ENCODE assay signal across 8 mouse cellular contexts in genomic region chr12:111238778-111239177, GRCm38 (mm10). TPM values are rescaled to one million over a fixed set of nuclear protein-coding genes. Genes with fewer than 3 reads are reported as not detected.
DNase-seq lines count a peak whose midpoint lies in the region; ATAC-seq and TF ChIP-seq lines count a peak whose summit lies in the region.
"Had no signal": no experiment of that assay in that cellular context is flagged by ENCODE, and none has a peak within 500 bp of the region (broad histone marks: within the 10 kb centered on the region; RNA-seq: fewer than 3 reads in every experiment).

No protein-coding gene starts in this region.

- H3K9me3 ChIP-seq in lung, embryonic 15.5 days = no peaks in the 10 kb centered on the region
- H3K9me3 ChIP-seq in embryonic facial prominence, embryonic 12.5 days = no peaks in the 10 kb centered on the region
- no peaks in the 10 kb centered on the region for H3K9me3 ChIP-seq in stomach, embryonic 15.5 days
- H3K9me3 ChIP-seq: neural tube, embryonic 13.5 days had no signal

- TF ChIP-seq POLR2A in lung, adult 2 months (IDR thresholded peaks at IDR 0.05; ENCODE audit: borderline replicate concordance, extremely low read depth, low read depth, low read length) = no peak
- no peak for TF ChIP-seq POLR2A in kidney, adult 2 months (IDR thresholded peaks at IDR 0.05; ENCODE audit: low read depth, low read length)

- H3K27ac ChIP-seq in lung, embryonic 15.5 days = peak overlapping the region; percentile 70
- peak overlapping the region; percentile 65 for H3K27ac ChIP-seq in embryonic facial prominence, embryonic 12.5 days
- no peak overlapping the region for H3K27ac ChIP-seq in kidney, adult 2 months (ENCODE audit: insufficient read depth, low read depth, low read length)
- H3K27ac ChIP-seq in stomach, embryonic 15.5 days = peak overlapping the region; percentile 42; the same call in 1 of the 2 replicates

- no peak for DNase-seq in lung, adult 2 months
- DNase-seq in kidney, adult 2 months = peak; percentile 60
- DNase-seq in c-Kit-positive CD71-positive TER-119-positive erythroid progenitor cells, embryonic 14.5 days (ENCODE audit: low spot score) = no peak
- DNase-seq in heart, adult 18-20 months = no peak

- no peaks in the 10 kb centered on the region for H3K27me3 ChIP-seq in lung, embryonic 15.5 days
- H3K27me3 ChIP-seq in embryonic facial prominence, embryonic 12.5 days = no peaks in the 10 kb centered on the region
- H3K27me3 ChIP-seq in kidney, adult 2 months (replicated peaks; ENCODE audit: control insufficient read depth, insufficient read depth, low read length) = no peaks in the 10 kb centered on the region
- no peaks in the 10 kb centered on the region for H3K27me3 ChIP-seq in stomach, embryonic 15.5 days (replicated peaks)
- H3K27me3 ChIP-seq: neural tube, embryonic 13.5 days had no signal

- no peak overlapping the region for H3K4me3 ChIP-seq in lung, embryonic 15.5 days
- no peak overlapping the region for H3K4me3 ChIP-seq in lung, adult 2 months (replicated peaks; ENCODE audit: extremely low read depth, low read depth, low read length)
- no peak overlapping the region for H3K4me3 ChIP-seq in embryonic facial prominence, embryonic 12.5 days
- no peak overlapping the region for H3K4me3 ChIP-seq in kidney, adult 2 months (ENCODE audit: insufficient read depth, low read depth, low read length)
- H3K4me3 ChIP-seq in stomach, embryonic 15.5 days (replicated peaks) = no peak overlapping the region
- H3K4me3 ChIP-seq: neural tube, embryonic 13.5 days had no signal

- peaks cover 16% of the 10 kb centered on the region for H3K4me1 ChIP-seq in lung, embryonic 15.5 days
- peaks cover 3% of the 10 kb centered on the region; the same call in 1 of the 2 replicates for H3K4me1 ChIP-seq in lung, adult 2 months (ENCODE audit: control insufficient read depth, insufficient read depth, low read length)
- H3K4me1 ChIP-seq in embryonic facial prominence, embryonic 12.5 days = no peaks in the 10 kb centered on the region
- H3K4me1 ChIP-seq in kidney, adult 2 months (ENCODE audit: control insufficient read depth, insufficient read depth, low read length) = no peaks in the 10 kb centered on the region; the same call in 1 of the 2 replicates
- no peaks in the 10 kb centered on the region for H3K4me1 ChIP-seq in stomach, embryonic 15.5 days

- no peak for TF ChIP-seq CTCF in lung, adult 2 months (IDR thresholded peaks at IDR 0.05; ENCODE audit: insufficient read depth, low read length)
- TF ChIP-seq CTCF in kidney, adult 2 months (conservative IDR thresholded peaks at IDR 0.05; ENCODE audit: insufficient read depth, insufficient read length, low read depth, low read length) = no peak

- WGBS in lung, embryonic 15.5 days = 44% methylated on average over 4 of the region's 4 CpGs
- 44% methylated on average over 4 of the region's 4 CpGs for WGBS in lung, adult 2 months
- WGBS in embryonic facial prominence, embryonic 12.5 days = 39% methylated on average over 4 of the region's 4 CpGs
- WGBS in kidney, adult 2 months = 23% methylated on average over 4 of the region's 4 CpGs
- 45% methylated on average over 4 of the region's 4 CpGs for WGBS in stomach, embryonic 15.5 days

- no peak overlapping the region for H3K4me2 ChIP-seq in lung, embryonic 15.5 days
- no peak overlapping the region for H3K4me2 ChIP-seq in embryonic facial prominence, embryonic 12.5 days (replicated peaks)
- no peak overlapping the region for H3K4me2 ChIP-seq in stomach, embryonic 15.5 days
- H3K4me2 ChIP-seq: neural tube, embryonic 13.5 days had no signal

- peak; percentile 56; the same call in 1 of the 2 replicates for ATAC-seq in lung, embryonic 15.5 days (ENCODE audit: borderline replicate concordance, extremely low read depth, low FRiP score, low TSS enrichment)
- peak; percentile 71; the same call in 1 of the 2 replicates for ATAC-seq in embryonic facial prominence, embryonic 12.5 days (ENCODE audit: insufficient number of reproducible peaks, insufficient read depth, low FRiP score, low TSS enrichment)
- peak; percentile 61; the same call in 1 of the 2 replicates for ATAC-seq in stomach, embryonic 15.5 days (ENCODE audit: insufficient read depth, low FRiP score, low read depth)

- no peaks in the 10 kb centered on the region for H3K36me3 ChIP-seq in lung, embryonic 15.5 days
- H3K36me3 ChIP-seq in embryonic facial prominence, embryonic 12.5 days = peaks cover 29% of the 10 kb centered on the region
- no peaks in the 10 kb centered on the region for H3K36me3 ChIP-seq in kidney, adult 2 months (ENCODE audit: control insufficient read depth, insufficient read depth, low read length)
- peaks cover 6% of the 10 kb centered on the region for H3K36me3 ChIP-seq in stomach, embryonic 15.5 days

- H3K9ac ChIP-seq in lung, embryonic 15.5 days = no peak overlapping the region
- H3K9ac ChIP-seq in embryonic facial prominence, embryonic 12.5 days = no peak overlapping the region
- H3K9ac ChIP-seq in stomach, embryonic 15.5 days = no peak overlapping the region
- H3K9ac ChIP-seq: neural tube, embryonic 13.5 days had no signal

RNA-seq across cellular contexts. Expression of gene Amn, which starts 32.1 kb away (rescaled TPM):
- 0.36 and 0.50 TPM in 2 replicates for polyA plus RNA-seq in lung, embryonic 15.5 days (2015; fragmentation: Nextera tagmentation; extraction: Ambion mirVana)
- polyA plus RNA-seq in lung, adult 2 months (2012; rRNA removed) = 0.43 and 0.66 TPM in 2 replicates
- 0.38 and 0.52 TPM in 2 replicates for polyA plus RNA-seq in embryonic facial prominence, embryonic 12.5 days (2016; fragmentation: Nextera tagmentation; extraction: Ambion mirVana)
- polyA plus RNA-seq in kidney, adult 2 months (2012; rRNA removed) = 194 and 273 TPM in 2 replicates
- 21.1 and 25.3 TPM in 2 replicates for polyA plus RNA-seq in stomach, embryonic 15.5 days (2015; fragmentation: Nextera tagmentation; extraction: Ambion mirVana)
- not detected for total RNA-seq in heart, adult 18-20 months (2021)

RNA-seq across cellular contexts. Expression of gene 4930595D18Rik, which starts 54.5 kb away (rescaled TPM):
- polyA plus RNA-seq in lung, embryonic 15.5 days (2015; fragmentation: Nextera tagmentation; extraction: Ambion mirVana) = not detected in 2 replicates
- polyA plus RNA-seq in lung, adult 2 months (2012; rRNA removed) = not detected in 2 replicates
- not detected in 2 replicates for polyA plus RNA-seq in embryonic facial prominence, embryonic 12.5 days (2016; fragmentation: Nextera tagmentation; extraction: Ambion mirVana)
- polyA plus RNA-seq in kidney, adult 2 months (2012; rRNA removed) = not detected in 2 replicates
- polyA plus RNA-seq in stomach, embryonic 15.5 days (2015; fragmentation: Nextera tagmentation; extraction: Ambion mirVana) = not detected in 2 replicates
- not detected for total RNA-seq in heart, adult 18-20 months (2021)
- polyA plus RNA-seq: neural tube, embryonic 13.5 days had no signal

Comparison
In these comparisons a context has a peak if more than half of its experiments do, and no peak if none do; other contexts are left out.
1. RNA of gene Amn, which starts 32.1 kb away (polyA plus RNA-seq): 194 to 273 TPM in kidney, adult 2 months and 21.1 to 25.3 TPM in stomach, embryonic 15.5 days; 0.38 to 0.52 TPM in embryonic facial prominence, embryonic 12.5 days, 0.43 to 0.66 TPM in lung, adult 2 months and 0.36 to 0.50 TPM in lung, embryonic 15.5 days; every median in the first group is over 10 times any median in the second.
2. Peak in every context shown above with its lines, with median percentiles within 50 percentile points of each other: ATAC-seq.